In genomic region chr2:31025458-31025857, GRCm38 (mm10) we compare ENCODE assay signal across 10 mouse cellular contexts. TPM values are rescaled to one million over a fixed set of nuclear protein-coding genes. Genes with fewer than 3 reads are reported as not detected.
DNase-seq lines count a peak whose midpoint lies in the region.
"Had no signal": no experiment of that assay in that cellular context is flagged by ENCODE, and none has a peak within 500 bp of the region (broad histone marks: within the 10 kb centered on the region; RNA-seq: fewer than 3 reads in every experiment).

No protein-coding gene starts in this region.

- no peak overlapping the region for H3K27ac ChIP-seq in forebrain, embryonic 10.5 days

- no peaks in the 10 kb centered on the region for H3K27me3 ChIP-seq in splenic B cell, adult 2 months (ENCODE audit: control insufficient read depth, insufficient read depth, low read length, poor library complexity, severe bottlenecking)
- H3K27me3 ChIP-seq in forebrain, embryonic 10.5 days (ENCODE audit: poor library complexity, severe bottlenecking): no peaks in the 10 kb centered on the region
- H3K27me3 ChIP-seq: liver, embryonic 13.5 days had no signal

- WGBS in forebrain, embryonic 10.5 days: 85% methylated on average over 3 of the region's 3 CpGs

- H3K4me1 ChIP-seq in forebrain, embryonic 10.5 days: peaks cover 9% of the 10 kb centered on the region; the same call in 1 of the 2 replicates

- H3K9me3 ChIP-seq in forebrain, embryonic 10.5 days: no peaks in the 10 kb centered on the region
- H3K9me3 ChIP-seq: G1E; liver, embryonic 13.5 days had no signal

- H3K36me3 ChIP-seq in splenic B cell, adult 2 months (ENCODE audit: control insufficient read depth, insufficient read depth, low read length, poor library complexity, severe bottlenecking): peaks cover 2% of the 10 kb centered on the region; the same call in 1 of the 2 replicates
- H3K36me3 ChIP-seq in forebrain, embryonic 10.5 days (replicated peaks): peaks cover 34% of the 10 kb centered on the region

- H3K4me3 ChIP-seq in forebrain, embryonic 10.5 days: no peak overlapping the region
- H3K4me3 ChIP-seq: liver, embryonic 13.5 days had no signal

- DNase-seq in cerebellum, adult 11-12 months: peak; percentile 52
- no peak for DNase-seq in cerebellum, postnatal 25 days
- DNase-seq in lung, postnatal 36 days: peak; percentile 8
- no peak for DNase-seq in lung, adult 18-20 months
- peak; percentile 81 for DNase-seq in kidney, adult 9 months
- DNase-seq in splenic B cell, adult 2 months (ENCODE audit: low read depth, low spot score): peak; percentile 15
- no peak for DNase-seq in layer of hippocampus, postnatal 25 days (ENCODE audit: extremely low spot score in 1 of 2, low spot score in 1 of 2)
- no peak for DNase-seq in forebrain, embryonic 10.5 days (ENCODE audit: extremely low spot score, low spot score)
- DNase-seq: liver, embryonic 13.5 days had no signal

RNA-seq across cellular contexts. Expression of gene Usp20, which starts 43.4 kb away (rescaled TPM):
- total RNA-seq in layer of hippocampus, postnatal 25 days (2021): 10 to 100 TPM; 82.8 to 89.9 TPM
- 18.0 and 18.1 TPM in 2 replicates for polyA plus RNA-seq in forebrain, embryonic 10.5 days (2016; fragmentation: Nextera tagmentation; extraction: Ambion mirVana)

RNA-seq across cellular contexts. Expression of gene BC005624, which starts 43.5 kb away (rescaled TPM):
- 10 to 100 TPM; 60.0 to 61.7 TPM for total RNA-seq in layer of hippocampus, postnatal 25 days (2021)
- 61.9 and 62.0 TPM in 2 replicates for polyA plus RNA-seq in forebrain, embryonic 10.5 days (2016; fragmentation: Nextera tagmentation; extraction: Ambion mirVana)

RNA-seq across cellular contexts. Expression of gene Tor1a, which starts 57.7 kb away (rescaled TPM):
- total RNA-seq in layer of hippocampus, postnatal 25 days (2021): 10 to 100 TPM; 47.5 to 48.8 TPM
- polyA plus RNA-seq in forebrain, embryonic 10.5 days (2016; fragmentation: Nextera tagmentation; extraction: Ambion mirVana): 84.9 and 89.6 TPM in 2 replicates

Comparison
In these comparisons a context has a peak if more than half of its experiments do, and no peak if none do; other contexts are left out.
1. DNase-seq: peak in cerebellum, adult 11-12 months (single experiment), lung, postnatal 36 days (single experiment), kidney, adult 9 months (single experiment) and splenic B cell, adult 2 months (single experiment); none in cerebellum, postnatal 25 days (0 of 2), lung, adult 18-20 months (0 of 2), layer of hippocampus, postnatal 25 days (0 of 2) and forebrain, embryonic 10.5 days (single experiment).